Mouse (Mus musculus): ENCODE measurements around the gene Tbc1d10c.
A peak's percentile ranks its signal among the peaks of the same experiment; 100 is the strongest.

Gene Tbc1d10c

DNA sequence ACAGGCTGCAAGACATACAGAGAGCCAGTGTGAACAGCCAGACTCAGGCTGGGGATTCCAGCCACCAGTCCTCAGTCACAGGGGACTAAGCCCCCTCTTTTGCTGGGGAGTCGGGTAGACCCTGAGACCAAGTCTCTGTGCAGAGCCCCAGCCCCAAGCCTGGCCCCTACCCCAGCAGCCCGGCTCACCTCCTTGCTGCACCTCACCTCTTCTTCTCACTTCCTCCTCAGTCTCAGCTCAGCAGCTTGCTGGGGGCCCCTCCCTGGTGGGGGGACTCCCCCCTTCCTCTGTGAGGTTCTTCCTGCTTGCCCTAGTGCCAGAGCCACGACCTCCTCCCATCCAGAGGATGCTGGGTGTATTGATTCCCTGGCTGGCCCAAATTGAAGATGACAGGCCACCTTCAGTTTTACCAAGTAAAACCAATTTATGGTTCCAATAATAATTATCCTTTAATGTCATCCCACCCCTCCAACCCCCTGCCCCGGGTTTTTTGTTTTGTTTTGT, at the start of gene Tbc1d10c:
Tbc1d10c (minus strand) TSS at position 454 of the 504 bp plus-strand sequence.
- DNase-seq (ENCODE audit: low spot score), result no peak

GRCm38 (mm10) chr19:4240247-4240668, 49.2 kb upstream of the Tbc1d10c start:
- DNase-seq (ENCODE audit: low spot score), result no peak

- DNase-seq (ENCODE audit: low spot score), result no peak
Observed at GRCm38 (mm10) chr19:4234548-4234947, 43.5 kb upstream of the Tbc1d10c start.

- DNase-seq (ENCODE audit: low spot score), result no peak
Observed at GRCm38 (mm10) chr19:4232651-4233050, 41.6 kb upstream of the Tbc1d10c start.

DNA sequence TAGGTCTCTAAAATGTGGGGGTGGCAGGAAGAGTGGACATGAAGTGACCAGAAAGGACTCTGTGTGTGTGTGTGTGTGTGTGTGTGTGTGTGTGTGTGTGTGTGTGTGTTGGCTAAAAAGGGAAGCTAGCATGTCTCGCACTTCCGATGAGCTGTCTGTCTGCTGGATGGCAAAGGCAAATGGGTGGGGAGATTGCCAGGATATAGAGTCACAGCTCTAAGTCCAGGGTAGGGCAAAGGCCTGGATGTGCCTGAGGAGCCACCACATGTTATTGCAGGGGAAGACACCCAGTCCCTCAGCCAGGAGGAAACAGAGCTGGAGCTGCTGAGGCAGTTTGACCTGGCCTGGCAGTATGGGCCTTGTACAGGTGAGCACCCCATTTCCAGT, 41.1 kb upstream of the Tbc1d10c start:
- no peak for DNase-seq (ENCODE audit: low spot score)

DNA sequence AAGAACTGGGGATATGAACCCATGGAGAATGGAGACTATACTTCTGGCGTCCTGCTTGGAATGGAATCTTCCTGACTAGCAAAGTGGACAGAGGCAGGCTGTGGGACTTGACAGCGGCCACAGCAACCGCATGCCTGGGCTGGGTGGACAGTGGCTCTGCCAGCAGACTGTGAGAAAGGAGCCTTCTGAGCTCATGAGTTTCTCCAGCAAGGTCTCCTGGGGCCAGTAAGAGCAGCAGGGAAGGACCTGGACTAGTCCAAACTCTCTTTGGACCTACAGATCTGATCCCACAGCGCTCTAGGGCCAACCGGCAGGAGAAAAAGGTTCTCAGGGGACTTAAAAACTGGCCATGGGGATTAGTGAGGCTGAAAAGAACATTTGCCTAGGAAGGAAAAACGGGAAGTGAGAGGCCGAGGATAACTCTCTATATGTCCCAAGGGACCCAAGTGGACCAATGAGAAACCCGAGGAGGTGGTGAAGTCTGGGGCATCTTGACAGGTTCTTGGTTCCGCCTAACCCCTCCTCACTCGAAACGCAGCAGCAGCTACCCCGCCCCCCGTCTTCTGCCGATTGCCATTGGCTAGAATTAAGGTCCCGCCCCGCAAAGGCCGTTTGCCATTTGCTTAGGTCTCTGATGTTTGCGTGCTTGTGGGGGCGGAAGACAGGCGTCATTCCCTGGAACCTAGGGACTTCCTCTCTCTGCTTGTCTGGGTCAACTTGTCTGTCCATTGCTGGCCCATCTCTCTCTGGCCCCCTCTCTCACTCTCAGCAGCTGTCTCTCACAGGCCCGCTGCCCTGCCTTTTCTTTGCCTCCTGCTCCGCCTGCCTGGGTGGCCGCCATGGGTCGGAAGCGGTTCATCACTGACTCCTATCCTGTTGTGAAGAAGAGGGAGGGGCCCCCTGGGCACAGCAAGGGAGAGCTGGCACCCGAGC, 40.4 kb upstream of the Tbc1d10c start, which contains the start of gene Pold4:
Pold4 (plus strand) TSS at position 647 of the 933 bp plus-strand sequence.
- DNase-seq (ENCODE audit: low spot score), result peak; percentile 92

DNA sequence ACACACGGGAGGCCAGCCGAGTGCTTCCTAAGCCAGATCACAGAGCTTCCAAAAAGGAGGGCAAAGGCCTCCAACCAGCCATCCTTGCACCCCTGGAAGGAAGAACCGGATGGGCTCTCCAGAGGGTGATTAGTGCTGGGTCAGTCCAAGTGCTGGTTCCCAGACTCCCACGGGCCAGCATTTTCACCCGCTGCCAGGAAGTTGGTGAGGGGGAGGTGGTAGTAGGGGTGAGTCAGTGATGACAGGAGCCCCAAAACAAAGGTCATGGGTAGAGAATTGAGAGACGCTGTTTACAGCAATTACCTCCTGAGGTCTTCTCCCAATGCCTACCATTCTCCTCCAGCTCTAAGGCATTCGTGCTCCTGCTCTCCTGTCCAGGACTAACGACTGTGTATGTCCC, 39.3 kb upstream of the Tbc1d10c start:
- DNase-seq (ENCODE audit: low spot score), result no peak

DNA sequence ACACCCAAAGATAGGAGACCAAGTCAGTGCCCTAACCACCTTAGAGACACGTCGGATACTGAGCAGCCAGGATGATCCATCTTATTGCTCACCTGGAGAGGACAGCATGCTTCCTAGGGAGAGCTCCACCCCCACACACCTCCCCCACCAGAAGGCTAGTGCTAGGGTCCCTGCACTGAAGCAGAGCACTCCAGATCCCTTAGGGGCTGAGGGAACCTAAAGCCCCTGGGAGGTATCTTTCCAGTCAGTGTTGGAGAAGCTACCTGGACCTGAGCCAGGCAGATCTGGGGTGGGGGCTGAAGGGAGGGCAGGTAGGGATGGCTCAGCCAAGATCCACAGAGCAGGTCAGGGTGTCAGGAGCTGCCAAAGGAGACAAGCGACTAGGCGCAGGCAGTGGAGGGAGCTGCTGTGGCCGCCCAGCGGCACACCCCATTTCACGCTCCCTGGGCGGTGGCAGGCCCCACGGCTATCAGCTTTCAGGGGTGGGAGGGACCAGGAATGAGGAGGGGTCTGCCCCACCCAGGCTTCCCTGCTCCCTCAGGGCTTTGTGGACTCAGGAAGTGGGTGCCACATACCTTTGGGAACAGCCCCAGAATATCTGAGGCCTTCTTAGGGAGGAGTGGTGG, 38.5 kb upstream of the Tbc1d10c start:
- DNase-seq (ENCODE audit: low spot score), result no peak

DNA sequence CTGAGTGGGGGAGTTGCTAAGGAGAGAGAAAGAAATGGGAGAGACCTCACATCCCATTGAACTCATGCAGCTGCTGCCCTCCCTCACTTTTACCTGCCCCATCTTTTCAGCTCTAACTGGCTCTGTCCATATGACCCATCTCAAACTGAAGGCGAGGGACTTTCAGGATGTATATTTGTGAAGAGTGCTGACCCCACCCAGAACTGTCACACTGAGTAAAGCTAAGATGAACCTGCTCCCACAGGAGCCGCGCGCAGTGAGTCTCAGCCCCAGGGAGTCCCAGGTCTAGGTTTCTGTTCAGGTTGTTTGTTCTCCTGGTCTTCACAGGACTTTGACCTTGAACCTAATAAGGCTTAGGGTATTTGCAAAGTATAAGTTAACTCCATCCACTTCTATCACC, 37.8 kb upstream of the Tbc1d10c start:
- no peak for DNase-seq (ENCODE audit: low spot score)

GRCm38 (mm10) chr19:4227894-4228678, 37.0 kb upstream of the Tbc1d10c start:
- peak; percentile 68 for DNase-seq (ENCODE audit: low spot score)

DNA sequence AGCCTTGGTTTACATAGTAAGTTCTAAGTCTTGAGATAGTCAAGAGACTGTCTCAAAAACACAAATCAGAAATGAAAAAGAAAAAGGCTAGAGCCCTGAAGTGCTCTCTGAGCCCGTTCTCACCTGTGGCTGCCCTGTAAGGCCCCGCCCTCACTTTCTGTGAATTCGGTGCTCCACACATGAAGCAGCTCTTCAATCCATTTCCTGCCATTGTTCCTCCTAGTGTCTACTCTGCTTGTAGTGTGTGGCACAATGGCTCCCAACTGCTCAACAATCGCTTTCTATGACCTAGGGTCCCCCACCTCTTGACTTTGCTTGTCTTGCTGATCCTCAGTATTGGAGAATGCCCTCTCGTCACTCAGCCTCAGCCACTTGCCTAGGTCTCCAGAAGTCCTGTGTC, 36.4 kb upstream of the Tbc1d10c start:
- no peak for DNase-seq (ENCODE audit: low spot score)

DNA sequence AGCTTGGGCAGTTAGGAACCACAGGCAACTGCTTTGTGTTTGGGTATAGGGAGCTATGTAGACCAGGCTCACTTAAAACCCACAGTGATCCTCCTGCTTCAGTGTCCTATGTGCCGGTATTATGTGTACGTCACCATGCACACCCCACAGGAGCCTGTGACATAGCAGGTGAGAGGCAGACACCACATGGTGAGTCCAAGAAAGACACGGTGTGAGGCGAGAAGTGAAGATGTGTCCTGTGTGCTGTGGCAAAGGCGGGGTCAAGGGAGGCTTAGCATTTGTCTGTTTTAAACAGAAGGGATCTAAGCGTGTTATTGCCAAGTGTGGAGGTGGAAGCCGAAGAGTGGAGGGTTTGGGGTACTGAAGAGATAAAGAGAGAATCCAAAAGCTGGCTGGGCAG, 35.7 kb upstream of the Tbc1d10c start:
- no peak for DNase-seq (ENCODE audit: low spot score)

DNA sequence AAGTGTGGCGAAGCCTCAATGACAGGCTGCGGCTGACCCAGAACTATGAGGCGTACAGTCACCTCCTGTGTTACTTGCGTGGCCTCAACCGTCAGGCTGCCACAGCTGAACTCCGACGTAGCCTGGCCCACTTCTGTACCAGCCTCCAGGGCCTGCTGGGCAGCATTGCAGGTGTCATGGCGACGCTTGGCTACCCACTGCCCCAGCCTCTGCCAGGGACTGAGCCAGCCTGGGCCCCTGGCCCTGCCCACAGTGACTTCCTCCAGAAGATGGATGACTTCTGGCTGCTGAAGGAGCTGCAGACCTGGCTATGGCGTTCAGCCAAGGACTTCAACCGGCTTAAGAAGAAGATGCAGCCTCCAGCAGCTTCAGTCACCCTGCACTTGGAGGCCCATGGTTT, 31.1 kb upstream of the Tbc1d10c start:
- DNase-seq (ENCODE audit: low spot score), result no peak

GRCm38 (mm10) chr19:4220957-4221743, 30.1 kb upstream of the Tbc1d10c start:
- DNase-seq (ENCODE audit: low spot score), result no peak

- DNase-seq (ENCODE audit: low spot score), result no peak
Observed at GRCm38 (mm10) chr19:4220416-4220815, 29.3 kb upstream of the Tbc1d10c start.

DNA sequence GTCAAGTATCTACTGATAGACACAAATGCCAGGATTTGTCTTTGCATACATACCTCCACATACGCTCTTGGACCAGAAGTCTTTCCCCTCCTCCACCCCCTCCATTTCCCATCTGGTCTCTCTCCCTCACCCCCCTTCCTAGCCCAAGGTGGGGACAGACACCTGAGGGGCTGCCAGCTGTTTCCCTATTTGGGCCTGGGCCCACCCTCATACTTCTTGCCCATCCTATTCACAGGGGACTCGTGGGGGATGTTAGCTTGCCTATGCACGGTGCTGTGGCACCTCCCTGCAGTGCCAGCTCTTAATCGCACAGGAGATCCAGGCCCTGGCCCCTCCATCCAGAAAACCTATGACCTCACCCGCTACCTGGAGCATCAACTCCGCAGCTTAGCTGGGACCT, 28.9 kb upstream of the Tbc1d10c start:
- no peak for DNase-seq (ENCODE audit: low spot score)

DNA sequence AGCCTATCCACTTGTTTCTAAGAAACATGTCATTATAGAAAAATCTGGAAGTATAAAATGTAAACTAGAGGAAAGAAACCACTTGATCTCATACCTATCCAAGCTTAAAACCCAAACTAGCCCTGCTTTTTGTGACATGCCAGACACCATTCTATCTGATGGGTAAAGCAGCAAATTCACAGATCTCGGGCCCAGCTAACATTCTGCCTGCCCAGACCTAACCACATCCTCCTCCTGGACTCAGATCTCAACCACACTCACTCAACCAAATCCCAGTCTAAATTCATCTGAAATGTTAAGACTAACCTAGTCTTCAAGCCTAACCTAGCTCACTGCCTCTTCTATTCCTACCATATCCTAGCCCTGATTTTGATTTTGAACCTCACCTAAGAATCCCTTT, 27.7 kb upstream of the Tbc1d10c start:
- no peak for DNase-seq (ENCODE audit: low spot score)

- no peak for DNase-seq (ENCODE audit: low spot score)
Observed at GRCm38 (mm10) chr19:4218293-4218692, 27.2 kb upstream of the Tbc1d10c start.

DNA sequence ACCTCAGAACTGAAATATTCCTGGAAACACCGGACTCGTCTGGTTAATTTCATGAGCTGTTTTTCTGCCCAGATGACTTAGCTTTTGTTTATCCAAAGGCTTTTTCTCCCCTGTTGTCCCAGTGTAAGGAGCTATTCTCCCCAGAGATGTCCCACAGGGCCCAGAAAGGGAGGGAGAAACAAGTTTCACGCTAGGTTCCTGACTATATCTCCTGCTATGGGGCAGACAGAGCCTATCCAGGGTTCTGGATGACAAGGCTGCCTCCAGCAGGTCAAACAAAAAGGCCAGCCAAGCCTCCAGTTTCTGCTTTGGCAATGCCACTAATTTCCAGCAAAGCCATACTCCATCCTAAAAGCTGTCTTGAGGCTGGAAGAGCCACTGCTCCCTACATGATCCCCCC, 26.8 kb upstream of the Tbc1d10c start:
- no peak for DNase-seq (ENCODE audit: low spot score)

DNA sequence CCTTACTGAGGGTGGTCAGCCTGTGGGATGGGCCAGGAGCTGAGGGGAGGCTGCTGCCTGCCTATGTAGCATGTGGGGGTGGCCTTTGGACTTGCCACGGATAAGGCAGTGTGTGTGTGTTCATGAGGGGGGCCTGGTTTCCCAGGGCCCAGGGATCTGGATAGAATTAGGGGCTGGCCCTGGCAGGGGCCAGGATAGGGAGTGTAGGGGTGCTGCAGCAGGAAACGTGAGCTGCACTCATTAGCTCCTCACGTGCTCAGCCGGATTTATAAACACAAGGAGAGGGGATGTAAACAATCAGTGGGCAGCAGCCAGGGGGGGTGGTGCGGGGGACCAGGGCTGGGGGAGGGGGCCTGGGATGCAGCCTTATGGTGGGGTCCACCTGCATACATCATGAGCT, 26.1 kb upstream of the Tbc1d10c start:
- DNase-seq (ENCODE audit: low spot score), result no peak

GRCm38 (mm10) chr19:4216041-4216685, 25.1 kb upstream of the Tbc1d10c start:
- DNase-seq (ENCODE audit: low spot score), result no peak

Data from urinary bladder, postnatal 25 days (tissue).